Mouse (Mus musculus) R1 (cell line): ENCODE measurements around the gene Rfx7.
"Not testable (repeated sequence)": the region's sequence is repeated elsewhere in the genome, so short reads cannot be mapped to it uniquely, and the experiment has no call there.

Experiments used
- DNase-seq: peaks from one replicate; pipeline ENCODE4 v3.0.0-alpha.2; 2018; ENCODE audit warnings: low read depth, low spot score

Gene Rfx7

GRCm38 (mm10) chr9:72663534-72663918 is 131.5 kb downstream of the Rfx7 start:
- no peak for DNase-seq

GRCm38 (mm10) chr9:72664409-72665351 is 132.6 kb downstream of the Rfx7 start:
- DNase-seq = no peak

GRCm38 (mm10) chr9:72665517-72665916 is 133.5 kb downstream of the Rfx7 start:
- peak; percentile 84 for DNase-seq

- DNase-seq = not testable (repeated sequence)
These were observed 134.4 kb downstream of the Rfx7 start for GRCm38 (mm10) chr9:72666352-72667021.

- peak; percentile 77 for DNase-seq
These were observed 135.1 kb downstream of the Rfx7 start for GRCm38 (mm10) chr9:72667126-72667525.

- DNase-seq = peak; percentile 81
These were observed 137.3 kb downstream of the Rfx7 start for GRCm38 (mm10) chr9:72669383-72669782.

- peak; percentile 80 for DNase-seq
These were observed 140.3 kb downstream of the Rfx7 start for GRCm38 (mm10) chr9:72672361-72672760.
